Mouse (Mus musculus) heart, postnatal 25 days (tissue): ENCODE data around the gene Pcyox1. TPM values are rescaled to one million over a fixed set of nuclear protein-coding genes. Genes with fewer than 3 reads are reported as not detected.

Source experiments
- total RNA-seq, 2 experiments: library from RNA; stranded (reverse); gene quantifications; 2 replicates each; pipeline ENCODE4 v1.2.3; 2021

Pcyox1 gene
- total RNA-seq, 2 experiments from 2014 or later = 62.1 to 72.9 TPM

Other genes starting within 250 kb of the Pcyox1 start
- 1 to 10 TPM; 1.6 to 1.7 TPM for gene Tgfa, start 201.9 kb downstream of the Pcyox1 start, total RNA-seq
- 10 to 100 TPM; 25.2 to 29.7 TPM for gene Fam136a, start 31.5 kb downstream of the Pcyox1 start, total RNA-seq
- 10 to 100 TPM; 45.9 to 49.7 TPM for gene Snrpg, start 25.9 kb downstream of the Pcyox1 start, total RNA-seq
- gene Tia1, start 7.1 kb upstream of the Pcyox1 start, total RNA-seq = 10 to 100 TPM; 26.6 to 27.1 TPM
- gene Gm44790, start 29.5 kb upstream of the Pcyox1 start, total RNA-seq = under 1 TPM in 1 of 2 experiments, not detected in 1; 0.36 TPM
- gene C87436, start 41.2 kb upstream of the Pcyox1 start, total RNA-seq = 10 to 100 TPM in 1 of 2 experiments, 1 to 10 TPM in 1; 9.1 to 12.4 TPM
- gene Pcbp1, start 129.2 kb upstream of the Pcyox1 start, total RNA-seq = 100 to 1,000 TPM; 153 to 166 TPM
- gene Asprv1, start 231.0 kb upstream of the Pcyox1 start, total RNA-seq = under 1 TPM in 1 of 2 experiments, not detected in 1; 0.16 TPM